Mouse (Mus musculus): ENCODE results near the gene Tgfb1i1.

- no peak for TF ChIP-seq POLR2A (IDR thresholded peaks at IDR 0.05; ENCODE audit: low read depth, low read length)
- TF ChIP-seq CTCF (IDR thresholded peaks at IDR 0.05; ENCODE audit: extremely low read depth, insufficient read length, insufficient replicate concordance, low read depth, low read length) = no peak
Observed at GRCm38 (mm10) chr7:128245547-128245946, 1.1 kb upstream of the Tgfb1i1 start.
